Mouse (Mus musculus) MEL (cell line): ENCODE measurements around the gene Plcb3.

Experiments
- CHD2 ChIP-seq: IDR thresholded peaks from 2 replicates; pipeline ENCODE4 v1.6.1; 2011; ENCODE audit warnings: low read length, improper control_type of control experiment
- EP300 ChIP-seq, 2 experiments: IDR thresholded peaks; 2 replicates each; pipeline ENCODE4 v1.6.1; 2011; ENCODE audit warnings: improper control_type of control experiment in 2 of 2, low read length in 2 of 2, low read depth in 1 of 2, mild to moderate bottlenecking in 1 of 2
- MEF2A ChIP-seq: IDR thresholded peaks from 2 replicates; pipeline ENCODE4 v1.6.1; 2014; ENCODE audit warnings: low read depth, mild to moderate bottlenecking, inconsistent platforms, low read length, improper control_type of control experiment; ENCODE audit not compliant: poor library complexity, insufficient replicate concordance, severe bottlenecking; ENCODE audit errors: extremely low read depth
- MYB ChIP-seq: IDR thresholded peaks from 2 replicates; pipeline ENCODE4 v1.6.1; 2011; ENCODE audit warnings: mild to moderate bottlenecking, low read depth, low read length, improper control_type of control experiment
- TAL1 ChIP-seq: IDR thresholded peaks from 2 replicates; pipeline ENCODE4 v1.6.1; 2012; ENCODE audit warnings: mild to moderate bottlenecking, inconsistent platforms, low read length, moderate library complexity, mixed read lengths
- TBP ChIP-seq: IDR thresholded peaks from 2 replicates; pipeline ENCODE4 v1.8.0; 2011; ENCODE audit warnings: low read depth, low read length, improper control_type of control experiment

DNA sequence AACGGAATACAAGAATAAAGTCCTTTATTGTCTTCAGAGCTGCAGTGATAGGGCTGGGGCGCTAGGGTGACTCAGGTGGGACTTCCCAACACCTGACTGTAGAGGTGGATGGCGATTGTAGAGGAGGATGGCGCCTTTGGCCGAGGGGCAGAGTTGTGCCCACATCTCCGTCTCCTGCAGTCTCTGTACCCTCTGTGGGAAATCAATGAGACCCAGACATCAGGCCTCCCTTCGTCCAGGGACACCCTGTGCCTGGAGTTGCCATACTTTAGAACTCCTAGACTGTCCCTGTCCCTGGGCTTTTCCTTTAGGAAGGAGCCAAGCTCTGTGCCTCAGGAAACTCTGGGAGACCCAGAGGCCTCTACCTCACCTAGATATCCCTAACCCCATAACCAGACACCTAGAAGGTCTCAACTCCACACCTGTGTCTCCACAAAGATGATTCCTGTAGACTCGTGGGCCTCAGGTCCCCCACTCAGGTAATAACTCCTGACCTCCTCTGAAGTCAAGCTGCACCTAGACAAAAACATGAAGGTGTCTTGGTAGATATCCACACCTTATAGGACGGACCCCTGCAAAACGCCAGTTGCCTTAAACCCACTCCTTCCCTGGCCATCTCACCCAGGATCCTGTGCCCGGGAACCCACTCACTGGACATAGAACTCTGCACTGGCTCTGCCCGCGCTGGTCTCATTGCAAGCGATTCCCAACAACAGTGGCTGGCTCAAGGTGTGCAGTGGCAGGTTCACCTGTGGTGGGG, 16.9 kb upstream of the Plcb3 start:
- TF ChIP-seq MYB (no peak), TBP (no peak), CHD2 (no peak), TAL1 (no peak), EP300 (IDR thresholded peaks at IDR 0.05; ENCODE audit: low read depth in 1 of 2, low read length in 2 of 2) (no peak), MEF2A (no peak)
